Mouse (Mus musculus): ENCODE data around the gene Crybg2. TPM values are rescaled to one million over a fixed set of nuclear protein-coding genes. Genes with fewer than 3 reads are reported as not detected.

Gene Crybg2
- total and polyA plus RNA-seq, 3 experiments: 0.65 to 2.3 TPM; not detected in 1

DNA sequence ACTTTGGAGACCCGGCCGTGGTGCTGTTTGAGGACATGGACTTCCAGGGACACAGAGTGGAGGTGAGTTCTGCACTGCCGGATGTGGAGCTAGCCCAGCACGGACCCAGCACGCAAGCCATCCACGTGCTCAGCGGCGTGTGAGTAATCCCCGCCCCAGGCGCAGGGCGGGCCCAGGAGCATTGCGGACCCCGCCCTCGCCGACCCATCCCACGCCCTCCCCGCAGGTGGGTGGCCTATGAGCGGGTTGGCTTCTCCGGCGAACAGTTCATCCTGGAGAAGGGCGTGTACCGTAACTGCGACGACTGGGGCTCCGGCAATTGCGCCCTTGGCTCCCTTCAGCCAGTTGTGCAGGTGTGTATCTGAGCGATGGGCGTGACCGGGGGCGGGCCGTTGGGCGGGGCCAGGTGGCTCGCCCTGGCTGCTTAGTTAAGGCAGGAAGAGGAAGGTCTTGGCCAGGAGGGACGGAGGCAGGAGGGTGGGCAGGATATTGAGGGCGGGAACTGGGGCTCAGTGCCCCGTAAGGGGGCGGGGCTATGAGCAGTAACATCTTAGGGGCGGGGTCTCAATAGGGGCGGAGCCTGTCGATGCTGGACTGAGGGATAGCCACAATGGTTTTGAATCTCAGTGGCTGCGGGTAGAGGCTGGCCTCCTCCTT lies 21.2 kb downstream of the Crybg2 start:
- no peaks in the 10 kb centered on the region for H3K9me3 ChIP-seq (replicated peaks; ENCODE audit: insufficient read depth, low read length)
- DNase-seq (ENCODE audit: low read depth, low spot score): peak; percentile 92
- TF ChIP-seq CTCF (IDR thresholded peaks at IDR 0.05 in 2 of 3, conservative IDR thresholded peaks at IDR 0.05 in 1 of 3; ENCODE audit: control insufficient read depth in 1 of 3, insufficient read depth in 1 of 3, low read depth in 2 of 3, low read length in 3 of 3, poor library complexity in 1 of 3, severe bottlenecking in 1 of 3) (no peak), MAX (IDR thresholded peaks at IDR 0.05; ENCODE audit: low read length) (peak; percentile 94), NRF1 (IDR thresholded peaks at IDR 0.05; ENCODE audit: insufficient read depth, low read depth, low read length, poor library complexity, severe bottlenecking) (no peak; the same call in 1 of the 2 replicates), POLR2AphosphoS2 (IDR thresholded peaks at IDR 0.05; ENCODE audit: low read length) (no peak), USF1 (IDR thresholded peaks at IDR 0.05; ENCODE audit: low read depth, low read length) (peak; percentile 67), GATA1 (IDR thresholded peaks at IDR 0.05; ENCODE audit: low read depth, low read length) (no peak), MAZ (IDR thresholded peaks at IDR 0.05; ENCODE audit: low read depth, low read length) (no peak), ZMIZ1 (IDR thresholded peaks at IDR 0.05; ENCODE audit: low read depth, low read length) (no peak), EP300 (IDR thresholded peaks at IDR 0.05; ENCODE audit: low read depth in 1 of 2, low read length in 2 of 2) (no peak), TBP (IDR thresholded peaks at IDR 0.05; ENCODE audit: low read depth, low read length) (0 out of 2 replicates have a peak, but pooled peaks have one; percentile 13), MXI1 (IDR thresholded peaks at IDR 0.05; ENCODE audit: low read depth, low read length) (peak; percentile 96), ETS1 (IDR thresholded peaks at IDR 0.05; ENCODE audit: low read depth, low read length) (no peak), TCF12 (IDR thresholded peaks at IDR 0.05; ENCODE audit: low read depth, low read length) (0 out of 2 replicates have a peak, but pooled peaks have one; percentile 10), RCOR1 (IDR thresholded peaks at IDR 0.05; ENCODE audit: low read depth, low read length) (no peak), NELFE (IDR thresholded peaks at IDR 0.05; ENCODE audit: low read depth, low read length) (peak; percentile 50), TAL1 (IDR thresholded peaks at IDR 0.05; ENCODE audit: low read length) (no peak), ZC3H11A (IDR thresholded peaks at IDR 0.05; ENCODE audit: low read depth, low read length) (no peak), SIN3A (IDR thresholded peaks at IDR 0.05; ENCODE audit: low read length) (peak; percentile 70), MYC (IDR thresholded peaks at IDR 0.05; ENCODE audit: low read depth, low read length) (peak; percentile 88; the same call in 1 of the 2 replicates), POLR2A (IDR thresholded peaks at IDR 0.05; ENCODE audit: control insufficient read depth in 1 of 2, insufficient read depth in 1 of 2, low read depth in 1 of 2, low read length in 2 of 2, poor library complexity in 1 of 2) (peak in 1 of 2 experiments; percentile 75; a peak in 2 of 4 replicates), MAFK (IDR thresholded peaks at IDR 0.05; ENCODE audit: borderline replicate concordance, low read depth, low read length) (no peak)
- H3K27ac ChIP-seq (ENCODE audit: control insufficient read depth, low read depth, low read length): no peak overlapping the region
- H3K4me3 ChIP-seq (ENCODE audit: control insufficient read depth in 1 of 2, insufficient read depth in 1 of 2, low read depth in 2 of 2, low read length in 2 of 2): peak overlapping the region; percentile 55 to 66
- peaks cover 2 to 9% of the 10 kb centered on the region in 2 experiments; a peak in 2 of 4 replicates for H3K4me1 ChIP-seq (ENCODE audit: control insufficient read depth in 1 of 2, insufficient read depth in 2 of 2, low read length in 2 of 2)
- H3K27me3 ChIP-seq (ENCODE audit: control insufficient read depth in 1 of 2, insufficient read depth in 2 of 2, low read length in 2 of 2): no peaks in the 10 kb centered on the region
- 0 out of 4 replicates have a peak, but pooled peaks cover 0 to 2% of the 10 kb centered on the region in 2 experiments for H3K36me3 ChIP-seq (ENCODE audit: control insufficient read depth in 1 of 2, insufficient read depth in 2 of 2, low read length in 2 of 2)
- no peaks in the 10 kb centered on the region for H3K79me2 ChIP-seq (ENCODE audit: control insufficient read depth, insufficient read depth, low read length, poor library complexity)
- peak overlapping the region; percentile 52 for H3K9ac ChIP-seq (ENCODE audit: control insufficient read depth, low read depth, low read length, poor library complexity, severe bottlenecking)

Data from MEL (cell line).